Mouse (Mus musculus) CH12.LX (cell line): ENCODE results near the gene Rragd. TPM values are rescaled to one million over a fixed set of nuclear protein-coding genes. Genes with fewer than 3 reads are reported as not detected.

Source experiments
- DNase-seq: peaks from one replicate; pipeline ENCODE4 v3.0.0-alpha.2; 2013; ENCODE audit errors: extremely low read depth
- H3K27ac ChIP-seq: 2 replicates; pipeline ENCODE4 v1.5.1; 2012; ENCODE audit warnings: low read depth, mild to moderate bottlenecking, control low read depth, moderate library complexity; ENCODE audit not compliant: insufficient read depth
- H3K27me3 ChIP-seq: replicated peaks from 2 replicates; pipeline ENCODE3; 2012; ENCODE audit warnings: inconsistent platforms
- H3K36me3 ChIP-seq, 2 experiments: replicated peaks in 1 of 2; 2 replicates each; pipeline versions ENCODE3 to v1.6.1; 2012; ENCODE audit warnings: inconsistent platforms in 1 of 2, low read length in 1 of 2, mild to moderate bottlenecking in 1 of 2, mixed read lengths in 1 of 2, moderate library complexity in 1 of 2; ENCODE audit not compliant: control insufficient read depth in 1 of 2, insufficient read depth in 1 of 2
- H3K4me1 ChIP-seq, 2 experiments: 2 replicates each; pipeline ENCODE4 v1.6.1; 2012; ENCODE audit warnings: inconsistent platforms in 1 of 2, moderate library complexity in 1 of 2; ENCODE audit not compliant: insufficient read depth in 2 of 2, control insufficient read depth in 1 of 2
- H3K4me2 ChIP-seq: 2 replicates; pipeline ENCODE4 v1.6.1; 2012; ENCODE audit warnings: low read depth, mild to moderate bottlenecking, control low read depth; ENCODE audit not compliant: poor library complexity, insufficient read depth, severe bottlenecking
- H3K4me3 ChIP-seq, 3 experiments: fragments of 150-350 bp in 1 of 3; sonication (generic) in 1 of 3; replicated peaks in 1 of 3; 2 replicates each; pipeline versions ENCODE3 to v1.5.1; 2011 to 2012; ENCODE audit warnings: low read depth in 2 of 3, low read length in 2 of 3, mild to moderate bottlenecking in 2 of 3, moderate library complexity in 2 of 3, control low read depth in 1 of 3, improper control_type of control experiment in 1 of 3, inconsistent platforms in 1 of 3, mixed read lengths in 1 of 3; ENCODE audit not compliant: poor library complexity in 1 of 3
- H3K79me2 ChIP-seq: replicated peaks from 2 replicates; pipeline ENCODE4 v1.6.1; 2012; ENCODE audit warnings: mild to moderate bottlenecking, moderate library complexity; ENCODE audit not compliant: control insufficient read depth, poor library complexity, insufficient read depth, severe bottlenecking; ENCODE audit errors: extremely low read depth
- H3K9ac ChIP-seq: 2 replicates; pipeline ENCODE4 v1.6.1; 2012; ENCODE audit warnings: low read depth, mild to moderate bottlenecking, control low read depth, moderate library complexity; ENCODE audit not compliant: insufficient read depth
- H3K9me3 ChIP-seq: replicated peaks from 2 replicates; pipeline ENCODE3; 2012; ENCODE audit warnings: low read length, inconsistent platforms, mixed read lengths
- BHLHE40 ChIP-seq: IDR thresholded peaks from 2 replicates; pipeline ENCODE4 v1.6.1; 2011; ENCODE audit warnings: mild to moderate bottlenecking, low read depth, low read length, improper control_type of control experiment
- CHD1 ChIP-seq: IDR thresholded peaks from 2 replicates; pipeline ENCODE4 v1.6.1; 2012; ENCODE audit warnings: low read depth, low read length, improper control_type of control experiment, inconsistent platforms
- CHD2 ChIP-seq: IDR thresholded peaks from 2 replicates; pipeline ENCODE4 v1.6.1; 2011; ENCODE audit warnings: low read length, improper control_type of control experiment
- CTCF ChIP-seq, 2 experiments: IDR thresholded peaks in 1 of 2; conservative IDR thresholded peaks in 1 of 2; 2 replicates each; pipeline ENCODE4 v1.5.1; 2011 to 2012; ENCODE audit warnings: low read depth in 2 of 2, low read length in 2 of 2, improper control_type of control experiment in 1 of 2, inconsistent platforms in 1 of 2, mild to moderate bottlenecking in 1 of 2, moderate library complexity in 1 of 2
- E2F4 ChIP-seq: IDR thresholded peaks from 2 replicates; pipeline ENCODE4 v1.6.1; 2011; ENCODE audit warnings: low read depth, low read length, improper control_type of control experiment; ENCODE audit not compliant: insufficient replicate concordance
- ELF1 ChIP-seq: IDR thresholded peaks from 2 replicates; pipeline ENCODE4 v1.6.1; 2014; ENCODE audit warnings: low read depth, mild to moderate bottlenecking, inconsistent platforms, low read length, improper control_type of control experiment
- EP300 ChIP-seq: IDR thresholded peaks from 2 replicates; pipeline ENCODE4 v1.6.1; 2011; ENCODE audit warnings: low read length, improper control_type of control experiment
- ETS1 ChIP-seq: conservative IDR thresholded peaks from 2 replicates; pipeline ENCODE4 v1.6.1; 2012; ENCODE audit warnings: low read depth, mild to moderate bottlenecking, inconsistent platforms, low read length, improper control_type of control experiment, moderate library complexity
- HCFC1 ChIP-seq: IDR thresholded peaks from 2 replicates; pipeline ENCODE4 v1.6.1; 2012; ENCODE audit warnings: low read depth, mild to moderate bottlenecking, inconsistent platforms, low read length, improper control_type of control experiment
- JUN ChIP-seq: IDR thresholded peaks from 2 replicates; pipeline ENCODE4 v1.6.1; 2011; ENCODE audit warnings: low read depth, mild to moderate bottlenecking, low read length, improper control_type of control experiment, moderate library complexity; ENCODE audit not compliant: insufficient read depth
- JUND ChIP-seq: conservative IDR thresholded peaks from 2 replicates; pipeline ENCODE4 v1.6.1; 2011; ENCODE audit warnings: low read depth, low read length, improper control_type of control experiment
- KAT2A ChIP-seq: IDR thresholded peaks from 2 replicates; pipeline ENCODE4 v1.6.1; 2012; ENCODE audit warnings: low read length, improper control_type of control experiment, inconsistent platforms; ENCODE audit not compliant: insufficient replicate concordance
- MAFK ChIP-seq: IDR thresholded peaks from 2 replicates; pipeline ENCODE4 v1.6.1; 2011; ENCODE audit warnings: low read length, improper control_type of control experiment; ENCODE audit not compliant: insufficient replicate concordance
- MAX ChIP-seq: IDR thresholded peaks from 2 replicates; pipeline ENCODE4 v1.6.1; 2011; ENCODE audit warnings: low read length, improper control_type of control experiment
- MEF2A ChIP-seq: IDR thresholded peaks from 2 replicates; pipeline ENCODE4 v1.6.1; 2014; ENCODE audit warnings: low read depth, mild to moderate bottlenecking, inconsistent platforms, low read length, improper control_type of control experiment, borderline replicate concordance
- MXI1 ChIP-seq: IDR thresholded peaks from 2 replicates; pipeline ENCODE4 v1.6.1; 2011; ENCODE audit warnings: mild to moderate bottlenecking, low read depth, low read length, improper control_type of control experiment
- MYC ChIP-seq: IDR thresholded peaks from 2 replicates; pipeline ENCODE4 v1.6.1; 2011; ENCODE audit warnings: low read depth, mild to moderate bottlenecking, improper control_type of control experiment, low read length
- NELFE ChIP-seq: IDR thresholded peaks from 2 replicates; pipeline ENCODE4 v1.6.1; 2011; ENCODE audit warnings: low read depth, low read length, improper control_type of control experiment
- NRF1 ChIP-seq: IDR thresholded peaks from 2 replicates; pipeline ENCODE4 v1.6.1; 2014; ENCODE audit warnings: low read depth, mild to moderate bottlenecking, inconsistent platforms, low read length, improper control_type of control experiment, moderate library complexity
- PAX5 ChIP-seq: IDR thresholded peaks from 2 replicates; pipeline ENCODE4 v1.6.1; 2012; ENCODE audit warnings: low read length, inconsistent platforms, mixed read lengths
- POLR2A ChIP-seq: IDR thresholded peaks from 2 replicates; pipeline ENCODE4 v1.6.1; 2011; ENCODE audit warnings: low read depth, mild to moderate bottlenecking, improper control_type of control experiment, low read length
- RAD21 ChIP-seq: IDR thresholded peaks from 2 replicates; pipeline ENCODE4 v1.6.1; 2011; ENCODE audit warnings: low read depth, mild to moderate bottlenecking, low read length, improper control_type of control experiment, moderate library complexity
- RCOR1 ChIP-seq: conservative IDR thresholded peaks from 2 replicates; pipeline ENCODE4 v1.6.1; 2012; ENCODE audit warnings: low read depth, mild to moderate bottlenecking, inconsistent platforms, low read length, improper control_type of control experiment
- SMC3 ChIP-seq: IDR thresholded peaks from 2 replicates; pipeline ENCODE4 v1.6.1; 2011; ENCODE audit warnings: low read depth, low read length, improper control_type of control experiment
- TBP ChIP-seq: conservative IDR thresholded peaks from 2 replicates; pipeline ENCODE4 v1.6.1; 2011; ENCODE audit warnings: low read depth, low read length, improper control_type of control experiment
- TCF12 ChIP-seq: IDR thresholded peaks from 2 replicates; pipeline ENCODE4 v1.6.1; 2014; ENCODE audit warnings: low read depth, mild to moderate bottlenecking, inconsistent platforms, low read length, improper control_type of control experiment
- USF2 ChIP-seq: conservative IDR thresholded peaks from 2 replicates; pipeline ENCODE4 v1.6.1; 2011; ENCODE audit warnings: low read depth, low read length, improper control_type of control experiment
- ZC3H11A ChIP-seq: IDR thresholded peaks from 2 replicates; pipeline ENCODE4 v1.6.1; 2012; ENCODE audit warnings: low read depth, mild to moderate bottlenecking, inconsistent platforms, low read length, improper control_type of control experiment
- ZMIZ1 ChIP-seq: IDR thresholded peaks from 2 replicates; pipeline ENCODE4 v1.6.1; 2012; ENCODE audit warnings: low read depth, mild to moderate bottlenecking, inconsistent platforms, low read length, improper control_type of control experiment
- ZNF384 ChIP-seq: IDR thresholded peaks from 2 replicates; pipeline ENCODE4 v1.6.1; 2012; ENCODE audit warnings: low read depth, low read length, improper control_type of control experiment, inconsistent platforms
- dilution Hi-C: fragments of 300-500 bp; cut with MboI; formaldehyde crosslinking; loops from 2 replicates; pipeline ENCODE4 v1.14.3; 2020; ENCODE audit warnings: low sequenced_read_pairs; ENCODE audit not compliant: extremely low pct_unique_long_range_greater_than_20kb, extremely low pct_ligation_motif_present
- in situ Hi-C: fragments of 300-500 bp; cut with MboI; formaldehyde crosslinking; loops from 3 replicates; pipeline ENCODE4 v1.14.3; 2019; ENCODE audit warnings: low sequenced_read_pairs, low pct_ligation_motif_present, low pct_unique_long_range_greater_than_20kb, mixed read lengths
- polyA plus RNA-seq: library from polyadenylated mRNA; unstranded; fragments of >175 nt; gene quantifications from 2 replicates; pipeline ENCODE4 v1.2.1, GENCODE M21; 2012; ENCODE audit warnings: low read depth; ENCODE audit not compliant: insufficient read length
- total RNA-seq, 2 experiments: library from RNA; depleted of rRNA; stranded (reverse); fragments of 300-350 nt in 1 of 2; fragments of >200 nt in 1 of 2; gene quantifications; 2 replicates each; pipeline ENCODE4 v1.2.3; 2012 to 2014

The Rragd gene
- total and polyA plus RNA-seq, 3 experiments, result 0.46 to 1.4 (median 1.1) TPM

DNA sequence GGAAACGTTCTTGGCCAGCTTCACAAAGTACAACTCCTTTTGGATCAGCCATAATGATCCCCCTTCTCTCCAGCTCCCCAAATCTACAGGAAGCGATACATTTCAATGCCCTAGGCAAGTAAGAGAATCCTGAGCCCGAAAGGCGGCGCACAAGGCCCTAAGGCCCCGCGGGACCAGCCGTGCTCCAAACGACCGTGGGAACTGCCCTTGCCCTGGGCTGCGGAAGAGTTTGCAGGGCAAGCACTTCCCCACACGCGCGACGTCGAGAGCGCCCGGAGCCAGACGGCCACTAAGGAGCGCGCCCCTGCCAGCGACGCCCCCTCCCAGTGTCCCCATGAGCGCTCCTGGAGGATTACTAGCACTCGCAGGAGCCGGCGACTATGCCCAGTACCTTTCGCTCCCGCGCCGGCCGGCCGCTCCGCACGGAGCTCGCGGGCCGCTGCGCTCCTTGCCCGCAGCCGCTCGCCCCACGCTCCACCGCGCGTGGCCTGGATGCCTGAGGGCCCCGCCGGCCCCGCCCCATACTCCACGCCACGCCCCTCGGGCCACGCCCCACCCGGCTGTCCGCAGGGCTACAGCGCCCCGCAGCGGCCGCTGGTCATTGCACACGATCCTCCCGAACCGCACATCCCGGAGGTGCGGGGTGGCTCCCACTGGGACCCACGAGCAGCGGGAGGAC lies 32.3 kb upstream of the Rragd start, which contains the start of gene Ankrd6:
Gene Ankrd6, minus strand, starts transcription at position 486 of the 679 bp plus-strand sequence.
- in situ Hi-C loops (loop anchor here (25.0 kb wide), 1 partner anchor 188 kb away; no protein-coding TSS in a partner anchor), dilution Hi-C loops (no loop called here)
- peaks cover 2 to 10% of the 10 kb centered on the region in 2 experiments; a peak in 2 of 4 replicates for H3K4me1 ChIP-seq
- H3K27me3 ChIP-seq, result no peaks in the 10 kb centered on the region
- H3K9ac ChIP-seq, result peak within 1 kb of the TSS; percentile 72
- H3K4me2 ChIP-seq, result peak within 1 kb of the TSS; percentile 80
- TF ChIP-seq MAFK, result no peak
- TF ChIP-seq RCOR1, result no peak
- TF ChIP-seq HCFC1, result peak; percentile 15; the same call in 1 of the 2 replicates
- TF ChIP-seq RAD21, result peak; percentile 87
- no peak for TF ChIP-seq ETS1
- peak; percentile 72; the same call in 1 of the 2 replicates for TF ChIP-seq MXI1
- TF ChIP-seq MAX, result peak; percentile 52; the same call in 1 of the 2 replicates
- peak in 1 of 2 experiments; percentile 87; a peak in 2 of 4 replicates for TF ChIP-seq CTCF (conservative IDR thresholded peaks at IDR 0.05 in 1 of 2, IDR thresholded peaks at IDR 0.05 in 1 of 2; ENCODE audit: low read depth in 2 of 2, low read length in 2 of 2)
- no peak for TF ChIP-seq PAX5
- TF ChIP-seq POLR2A, result no peak; the same call in 1 of the 2 replicates
- TF ChIP-seq MEF2A, result 0 out of 2 replicates have a peak, but pooled peaks have one; percentile 27
- TF ChIP-seq EP300, result no peak
- TF ChIP-seq SMC3, result peak; percentile 82
- TF ChIP-seq ZNF384, result no peak
- TF ChIP-seq ZC3H11A, result peak; percentile 12; the same call in 1 of the 2 replicates
- no peak for TF ChIP-seq JUN
- no peak for TF ChIP-seq BHLHE40
- TF ChIP-seq CHD2, result no peak
- TF ChIP-seq NELFE, result no peak
- TF ChIP-seq KAT2A, result no peak
- no peak for TF ChIP-seq NRF1
- TF ChIP-seq TCF12, result 0 out of 2 replicates have a peak, but pooled peaks have one; percentile 45
- TF ChIP-seq ZMIZ1, result no peak
- 0 out of 2 replicates have a peak, but pooled peaks have one; percentile 33 for TF ChIP-seq ELF1
- TF ChIP-seq TBP, result no peak
- no peak for TF ChIP-seq JUND
- TF ChIP-seq MYC, result no peak
- no peak for TF ChIP-seq CHD1
- no peak for TF ChIP-seq E2F4
- TF ChIP-seq USF2, result no peak
- H3K9me3 ChIP-seq, result no peaks in the 10 kb centered on the region
- DNase-seq, result peak; percentile 63
- no peaks in the 10 kb centered on the region for H3K36me3 ChIP-seq
- H3K79me2 ChIP-seq, result no peaks in the 10 kb centered on the region
- peak within 1 kb of the TSS; percentile 54 to 87 (median 77) for H3K4me3 ChIP-seq
- H3K27ac ChIP-seq, result no peak within 1 kb of the TSS
